Mouse (Mus musculus): Measurements from ENCODE around the gene Maml3.

The Maml3 gene

DNA sequence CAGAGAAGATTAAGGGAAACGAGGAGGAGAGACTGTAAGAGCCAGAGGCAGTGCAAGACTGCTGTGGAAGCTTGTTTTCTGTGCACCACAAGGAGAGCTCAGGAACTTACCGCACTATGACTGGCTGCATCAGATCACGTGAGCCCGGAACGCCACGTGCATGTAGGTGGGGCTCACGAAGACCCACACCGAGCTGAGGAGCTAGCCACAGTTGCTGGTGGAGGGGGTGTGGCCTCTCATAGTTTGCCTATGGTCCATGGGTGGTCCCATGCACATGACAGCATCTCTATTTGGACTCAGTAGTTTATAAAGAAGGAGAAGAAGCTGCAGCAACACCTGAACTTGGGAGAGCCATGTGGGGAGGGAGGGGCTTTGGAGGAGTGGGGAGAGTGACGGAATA is 152.6 kb downstream of the Maml3 start:
- DNase-seq, result no peak

- peak in 1 of 2 experiments; percentile 46 for DNase-seq
These were observed 155.2 kb downstream of the Maml3 start for GRCm38 (mm10) chr3:51949651-51950050.

- no peak for DNase-seq
These were observed 157.7 kb downstream of the Maml3 start for GRCm38 (mm10) chr3:51947168-51947567.

DNA sequence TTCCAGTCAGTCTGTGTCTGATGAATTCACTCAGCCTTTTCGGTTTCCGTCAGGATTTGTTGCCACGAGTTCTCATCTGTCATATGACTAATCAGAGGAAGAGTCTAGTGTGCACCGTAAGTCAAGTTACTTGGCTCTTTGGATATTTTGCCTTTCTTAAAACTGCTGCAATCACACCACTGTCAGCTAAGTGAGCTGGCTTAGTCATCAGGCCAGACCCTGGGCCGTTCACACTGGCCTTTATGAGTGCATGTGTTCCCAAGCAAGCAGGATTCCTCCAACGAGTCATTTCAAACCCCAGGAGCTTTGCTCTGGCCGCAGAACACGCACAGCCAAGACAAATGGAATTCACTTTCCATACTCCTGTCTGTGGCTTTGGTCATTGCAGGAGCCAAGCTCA is 161.2 kb downstream of the Maml3 start:
- DNase-seq, result no peak

GRCm38 (mm10) chr3:51941781-51942180 is 163.1 kb downstream of the Maml3 start:
- peak; percentile 32 to 37 for DNase-seq

- DNase-seq, result no peak
These were observed 165.0 kb downstream of the Maml3 start for GRCm38 (mm10) chr3:51939864-51940263.

DNA sequence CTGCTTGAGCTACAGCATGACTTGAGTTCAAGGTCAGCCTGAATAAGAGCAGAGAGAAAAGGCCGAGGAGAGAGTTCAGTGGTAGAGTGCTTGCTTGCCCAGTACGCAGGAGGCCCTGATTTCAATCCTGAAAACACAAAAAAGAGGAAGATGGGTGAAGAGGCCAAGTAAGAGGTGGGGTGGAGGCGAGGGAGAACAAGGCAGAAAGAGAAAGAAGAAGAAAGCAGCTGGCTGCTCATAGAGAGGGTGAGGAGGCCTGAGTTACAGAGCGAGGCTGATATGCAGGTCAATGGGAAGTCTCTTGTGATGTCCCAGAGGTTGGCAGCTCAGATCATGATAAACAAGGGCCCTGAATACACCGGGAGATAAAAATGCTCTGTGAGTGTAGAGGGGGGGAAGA is 165.8 kb downstream of the Maml3 start:
- DNase-seq, result no peak

- no peak for DNase-seq
These were observed 167.7 kb downstream of the Maml3 start for GRCm38 (mm10) chr3:51937176-51937575.

- no peak for DNase-seq
These were observed 170.1 kb downstream of the Maml3 start for GRCm38 (mm10) chr3:51934531-51935485.

GRCm38 (mm10) chr3:51928188-51928587 is 176.7 kb downstream of the Maml3 start:
- DNase-seq, result no peak

GRCm38 (mm10) chr3:51927591-51927990 is 177.3 kb downstream of the Maml3 start:
- DNase-seq, result no peak

GRCm38 (mm10) chr3:51927043-51927442 is 177.8 kb downstream of the Maml3 start:
- no peak for DNase-seq

DNA sequence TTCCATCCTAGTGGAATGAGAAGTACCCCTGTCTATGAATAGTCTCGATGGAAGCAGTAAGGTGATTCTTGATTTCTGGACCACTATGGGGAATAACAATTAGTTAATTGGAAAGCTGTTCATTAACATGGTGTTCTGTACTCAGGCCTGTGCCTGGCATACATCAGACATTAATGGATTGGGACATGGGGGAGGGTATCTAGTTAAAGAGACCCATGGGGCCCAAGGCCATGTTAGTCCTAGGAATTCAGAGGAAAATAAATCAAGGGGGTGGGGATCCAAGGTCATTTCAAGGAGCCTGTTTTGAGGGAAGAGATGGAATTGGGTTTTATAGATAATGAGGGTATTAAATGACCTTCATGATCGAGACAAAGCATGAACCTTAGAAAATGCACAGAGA is 179.1 kb downstream of the Maml3 start:
- DNase-seq, result no peak

GRCm38 (mm10) chr3:51924636-51925035 is 180.2 kb downstream of the Maml3 start:
- DNase-seq, result no peak

DNA sequence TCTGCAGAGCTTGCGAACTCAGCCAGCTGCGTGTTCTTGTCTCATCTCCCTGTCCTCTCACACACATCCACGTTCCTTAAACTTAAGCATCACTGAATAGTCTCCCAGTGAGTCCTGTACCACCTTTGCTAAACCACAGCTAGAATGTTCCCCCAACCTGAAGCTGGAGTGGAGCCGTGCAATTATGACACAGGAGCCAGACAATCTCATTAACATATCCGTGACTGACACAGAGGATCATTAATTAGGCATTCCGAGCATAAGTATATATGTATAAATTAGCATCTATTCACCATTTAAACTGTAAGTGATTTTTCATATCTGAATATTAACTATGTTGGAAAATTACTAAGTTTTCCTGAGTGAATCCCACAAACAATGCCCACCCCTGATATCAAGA is 181.1 kb downstream of the Maml3 start:
- DNase-seq, result no peak

DNA sequence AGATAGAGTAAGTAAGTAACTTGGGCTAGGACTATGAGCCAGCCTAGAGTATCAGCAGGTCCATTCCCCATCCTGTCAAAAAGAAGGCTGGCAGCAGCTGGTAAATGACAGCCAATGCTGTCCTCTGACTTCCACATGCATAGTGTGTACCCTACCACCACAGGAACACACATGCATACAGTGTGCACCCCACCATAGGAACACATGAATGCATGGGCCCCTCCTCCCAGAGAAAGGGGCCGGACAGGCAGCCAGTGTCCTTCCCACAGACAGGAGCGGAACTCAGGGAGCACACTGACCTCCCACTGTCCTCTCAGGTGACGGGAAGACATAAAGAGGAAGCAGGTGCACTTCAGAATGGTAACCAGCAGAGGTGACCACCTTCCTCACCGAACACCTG is 188.0 kb downstream of the Maml3 start:
- no peak for DNase-seq

DNA sequence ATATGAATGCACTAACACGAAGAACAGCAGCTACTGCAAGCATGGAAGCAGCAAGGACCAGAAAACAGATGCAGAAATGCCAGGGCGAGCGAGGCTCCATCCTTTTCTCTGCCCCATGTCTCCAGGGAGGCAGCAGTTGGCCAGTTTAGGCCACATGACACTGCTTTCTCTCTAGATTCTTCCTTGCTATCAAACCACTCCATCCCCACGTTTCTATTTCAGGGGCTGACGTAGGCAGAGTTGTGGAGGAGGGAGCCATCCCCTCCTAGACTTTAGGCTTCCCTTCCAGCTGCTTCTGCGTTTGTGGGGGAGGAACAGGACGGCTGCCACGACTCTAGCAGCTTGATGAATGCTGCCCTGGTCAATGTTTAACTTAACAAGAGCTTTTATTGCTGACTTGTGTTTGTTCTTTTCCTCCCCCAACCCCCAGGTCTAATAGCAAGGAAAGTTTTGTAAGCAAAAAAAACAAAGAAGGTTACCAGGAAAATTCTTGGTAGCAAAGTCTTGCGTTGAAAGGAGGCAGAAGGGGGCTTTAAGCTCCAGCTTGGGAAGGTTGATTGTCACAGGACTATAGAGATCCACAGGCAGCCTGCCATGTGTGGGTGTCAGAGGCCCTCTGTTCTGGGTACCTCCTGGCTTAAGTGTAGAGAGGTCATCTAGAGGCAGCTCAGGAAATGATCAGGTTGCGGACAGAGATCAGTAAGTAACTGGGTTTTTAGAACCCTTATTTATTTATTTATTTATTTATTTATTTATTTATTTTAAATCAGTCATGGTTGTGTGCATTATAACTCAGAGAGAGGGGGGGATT is 188.6 kb downstream of the Maml3 start:
- peak; percentile 40 to 48 for DNase-seq

GRCm38 (mm10) chr3:51915415-51915814 is 189.5 kb downstream of the Maml3 start:
- DNase-seq, result no peak

- no peak for DNase-seq
These were observed 190.0 kb downstream of the Maml3 start for GRCm38 (mm10) chr3:51914900-51915299.

DNA sequence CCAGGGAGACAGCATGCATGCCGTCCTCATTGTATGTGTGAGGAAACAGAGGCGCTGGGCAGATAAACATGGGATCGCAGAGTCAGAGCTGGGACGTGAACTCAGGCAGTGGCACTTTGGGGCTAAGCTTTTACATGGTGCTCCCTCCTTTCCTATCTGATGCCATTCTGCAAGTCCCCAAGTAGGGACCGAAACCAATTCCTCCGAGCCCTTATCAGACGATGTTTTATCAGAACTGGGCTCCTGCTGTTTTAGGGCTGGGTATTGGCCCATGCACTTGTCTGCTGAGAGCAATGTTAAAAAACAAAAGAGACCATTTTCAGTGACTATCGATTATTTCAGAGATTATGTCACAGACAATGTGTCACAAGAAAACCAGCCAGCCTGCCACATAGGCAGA is 191.4 kb downstream of the Maml3 start:
- DNase-seq, result no peak

GRCm38 (mm10) chr3:51912214-51912613 is 192.7 kb downstream of the Maml3 start:
- DNase-seq, result peak in 1 of 2 experiments; percentile 53

DNA sequence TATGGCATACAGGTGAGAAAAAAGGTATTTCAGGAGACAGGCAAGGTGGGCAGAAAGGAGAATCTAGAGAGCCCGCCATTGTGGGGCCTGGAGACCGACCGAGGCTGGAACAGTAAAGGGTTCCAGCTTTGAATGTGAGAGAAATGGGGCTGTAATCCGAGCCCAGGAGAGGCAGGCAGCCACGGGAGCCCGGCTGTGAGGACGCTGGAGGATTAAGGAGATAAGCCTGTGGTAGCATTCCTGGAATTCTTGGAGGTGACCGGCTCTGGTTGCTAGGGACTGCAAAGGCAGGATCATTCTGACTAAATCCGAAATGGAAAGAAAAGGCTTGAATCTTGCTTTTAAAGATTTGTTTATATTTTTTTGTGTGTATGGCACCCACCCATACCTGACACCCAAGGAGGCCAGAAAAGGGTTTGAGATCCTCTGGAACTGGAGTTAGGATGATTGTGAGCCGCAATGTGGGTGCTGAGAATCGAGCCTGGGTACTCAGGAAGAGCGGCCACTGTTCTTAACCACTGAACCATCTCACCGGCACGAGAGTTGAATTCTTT is 196.4 kb downstream of the Maml3 start:
- DNase-seq, result no peak

GRCm38 (mm10) chr3:51907113-51907860 is 197.6 kb downstream of the Maml3 start:
- no peak for DNase-seq

All from cerebellum, postnatal 10 days (tissue).